Mouse (Mus musculus) testis, postnatal 14 days (tissue): ENCODE measurements around the gene Bmpr1a.

Experiments used
- DNase-seq: peaks from one replicate; pipeline ENCODE4 v3.0.0; 2021; ENCODE audit warnings: low spot score

Bmpr1a gene

GRCm38 (mm10) chr14:34505309-34505708, 2.2 kb upstream of the Bmpr1a start:
- DNase-seq, result no peak

DNA sequence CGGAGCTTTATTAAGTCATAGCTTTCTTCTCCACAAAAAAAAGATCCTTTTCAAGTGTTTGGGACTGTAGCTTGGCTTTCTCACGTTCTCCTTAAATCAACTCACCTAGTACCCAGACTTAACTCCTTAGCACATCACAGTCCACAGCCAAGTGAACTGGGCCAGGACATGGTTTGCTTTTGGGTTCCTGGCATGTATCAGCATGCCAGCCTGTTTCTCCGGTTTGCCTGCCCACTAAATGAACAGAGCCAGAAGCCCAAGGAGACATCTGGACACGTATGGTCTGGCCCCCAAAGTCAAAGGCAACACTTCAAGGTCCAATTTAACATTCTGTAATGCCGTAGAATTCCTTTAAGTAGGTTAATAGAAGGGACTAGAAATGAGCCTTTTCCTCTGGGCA, 1.2 kb upstream of the Bmpr1a start:
- no peak for DNase-seq

DNA sequence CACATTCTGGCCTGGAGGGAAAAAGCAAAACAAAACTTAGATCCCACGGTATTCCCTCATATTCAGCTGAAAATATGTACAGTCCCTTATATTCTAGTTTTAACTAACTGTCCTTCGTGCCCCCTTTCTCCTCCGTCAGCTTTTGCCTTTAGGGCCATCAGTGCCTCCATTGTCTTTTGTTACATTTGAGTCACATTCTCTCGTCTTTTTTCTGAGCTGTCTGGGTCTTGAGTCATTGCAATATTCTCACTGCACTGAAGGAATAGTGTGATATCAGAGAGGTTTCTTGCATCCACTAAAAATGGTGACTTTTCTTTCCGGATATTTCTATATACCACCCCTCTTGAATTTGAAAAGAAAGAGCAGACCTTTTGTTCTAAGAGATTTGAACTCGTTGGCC, 618 bp upstream of the Bmpr1a start:
- DNase-seq, result no peak

DNA sequence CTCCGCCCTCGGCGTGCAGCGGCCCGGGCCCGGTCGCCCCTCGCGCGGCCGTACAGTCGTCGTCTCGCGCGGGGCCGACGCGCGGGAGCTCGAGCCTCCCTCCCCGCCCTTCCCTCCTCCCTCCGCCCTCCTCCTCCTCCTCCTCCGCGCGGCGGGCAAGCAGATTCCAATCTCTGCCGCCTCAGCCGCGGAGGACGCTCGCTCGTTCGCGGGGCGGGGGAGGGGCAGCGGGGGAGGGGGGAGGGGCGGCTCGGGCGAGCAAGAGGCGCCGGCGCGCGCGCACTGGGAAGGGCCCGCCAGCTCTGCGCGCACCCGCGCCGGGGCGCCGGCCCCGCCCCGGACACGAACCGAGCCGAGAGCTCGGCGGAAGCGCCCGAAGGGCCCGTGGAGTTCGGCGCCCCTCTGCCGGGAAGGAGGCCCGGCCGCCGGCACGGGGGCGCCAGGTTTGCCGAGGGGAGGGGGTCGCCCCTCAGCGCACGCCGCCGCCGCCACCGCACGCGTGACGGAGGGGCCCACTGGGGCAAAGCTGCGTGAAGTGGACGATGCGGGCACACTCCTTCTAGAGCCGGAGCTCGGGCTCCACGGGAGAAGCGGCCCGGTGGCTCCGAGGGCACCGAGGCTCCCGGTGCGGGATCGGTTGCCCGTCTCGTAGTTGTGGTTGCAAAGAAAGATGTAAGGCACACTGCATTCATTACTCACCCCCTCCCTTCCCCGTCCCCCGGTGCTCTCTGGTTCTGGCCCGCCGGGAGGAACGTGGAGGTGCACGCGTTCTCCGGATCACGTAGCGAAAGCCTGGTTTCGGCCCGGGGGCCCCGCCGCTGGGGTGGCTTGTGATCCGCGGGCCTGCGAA, 441 bp downstream of the Bmpr1a start:
- DNase-seq, result peak; percentile 87

DNA sequence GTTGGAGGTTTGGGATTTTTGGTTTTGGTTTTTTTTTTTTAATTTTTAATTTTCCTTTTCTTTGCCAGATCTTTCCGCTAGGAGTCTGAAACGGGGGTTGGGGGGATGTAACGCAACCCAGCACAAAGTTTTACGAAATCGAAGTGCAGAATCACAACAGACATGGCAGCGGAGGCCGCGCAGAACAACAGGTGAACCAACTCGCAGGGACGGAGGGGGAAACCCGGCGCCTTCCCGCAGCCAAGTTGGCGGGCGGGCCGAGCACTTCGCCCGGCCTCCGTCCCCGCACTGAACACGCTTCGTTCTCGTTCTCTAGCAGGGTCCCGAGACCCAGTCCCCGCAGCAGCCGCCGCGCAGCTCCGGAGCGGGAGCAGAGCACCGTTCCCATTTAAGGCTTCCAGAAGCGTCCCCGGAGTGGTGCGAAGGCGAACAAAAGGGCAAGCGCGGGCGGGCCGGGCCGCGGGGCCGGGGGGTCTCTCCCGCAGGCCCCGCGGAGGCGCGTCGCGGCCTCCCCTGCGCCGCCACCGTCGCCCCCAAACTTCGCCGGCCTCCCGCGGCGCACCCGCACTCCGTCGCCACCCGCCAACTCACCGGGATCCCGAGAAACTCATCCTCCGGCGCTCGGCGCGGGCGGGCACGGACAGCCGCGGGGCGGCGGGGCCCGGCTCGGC, 1.2 kb downstream of the Bmpr1a start:
- peak; percentile 68 for DNase-seq

DNA sequence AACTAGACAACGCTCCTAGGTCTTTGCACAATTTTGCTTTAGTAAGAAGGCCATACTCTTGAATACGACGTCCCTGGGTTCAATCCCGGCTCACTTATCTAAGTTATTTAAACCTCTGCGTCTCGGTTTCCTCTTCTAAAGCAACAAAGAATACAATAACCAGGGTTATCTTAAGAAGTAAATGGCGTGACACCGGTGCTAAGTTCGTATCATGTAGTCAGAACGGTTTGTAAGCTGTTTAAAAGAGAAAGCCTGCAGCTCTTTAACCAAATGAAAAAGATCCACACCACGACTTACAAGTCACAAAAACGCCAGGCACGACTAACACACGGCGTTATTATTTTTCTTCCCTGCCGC, 1.7 kb downstream of the Bmpr1a start:
- no peak for DNase-seq

- DNase-seq, result no peak
Observed at GRCm38 (mm10) chr14:34500309-34500708, 2.8 kb downstream of the Bmpr1a start.

DNA sequence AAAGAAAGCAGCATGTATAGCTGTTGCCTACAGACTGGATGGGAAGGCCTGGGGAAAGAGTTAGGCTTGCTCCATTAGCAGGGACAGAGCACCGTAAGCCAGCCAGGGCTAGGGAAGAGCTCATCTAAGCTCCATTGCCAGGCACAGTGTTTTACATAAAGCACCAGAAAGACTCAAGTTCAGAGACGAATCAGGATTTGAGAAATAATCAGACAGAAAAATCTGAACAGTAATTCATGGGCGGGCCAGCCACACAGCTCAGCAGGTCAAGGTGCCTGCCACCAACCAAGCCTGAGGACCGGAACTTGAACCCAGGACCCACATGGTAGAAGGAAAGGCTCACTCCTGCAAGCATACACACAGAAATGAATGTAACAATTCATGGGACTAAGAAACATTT, 3.5 kb downstream of the Bmpr1a start:
- DNase-seq, result no peak

DNA sequence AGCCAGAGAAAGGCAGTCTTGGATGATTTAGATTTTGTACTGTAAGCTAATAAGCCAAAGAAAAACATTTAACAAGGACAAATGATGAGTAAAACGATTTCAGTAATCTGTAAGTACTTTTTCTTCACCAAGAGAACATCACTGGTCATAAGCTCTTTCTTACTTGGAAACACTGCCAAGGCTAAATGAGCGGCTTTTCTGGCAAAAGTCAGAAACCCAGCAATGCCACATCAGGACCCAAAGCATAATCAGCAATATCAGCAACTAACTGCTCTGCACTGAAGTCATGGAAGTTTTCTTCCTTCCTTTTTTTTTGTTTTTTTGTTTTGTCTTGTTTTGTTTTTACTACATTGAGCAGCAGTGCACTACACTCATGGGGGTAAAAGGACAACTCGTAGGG, 5.8 kb downstream of the Bmpr1a start:
- DNase-seq, result no peak

DNA sequence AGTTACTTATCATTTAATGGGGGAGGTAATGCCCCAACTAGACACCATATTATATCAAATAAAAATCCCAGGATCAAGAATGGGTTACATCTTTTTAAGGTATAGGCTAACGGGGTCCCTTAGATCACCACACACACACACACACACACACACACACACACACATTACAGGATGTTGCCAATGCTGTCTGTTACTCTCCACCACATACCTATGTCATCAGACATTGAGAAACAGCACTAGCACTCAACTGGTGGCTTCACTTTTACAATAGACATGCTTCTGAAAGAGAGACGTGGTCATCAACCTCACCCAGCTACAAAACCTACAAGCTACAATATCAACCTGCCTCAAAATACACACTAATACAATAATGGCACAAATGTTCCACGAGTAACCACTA, 9.5 kb downstream of the Bmpr1a start:
- DNase-seq, result no peak

DNA sequence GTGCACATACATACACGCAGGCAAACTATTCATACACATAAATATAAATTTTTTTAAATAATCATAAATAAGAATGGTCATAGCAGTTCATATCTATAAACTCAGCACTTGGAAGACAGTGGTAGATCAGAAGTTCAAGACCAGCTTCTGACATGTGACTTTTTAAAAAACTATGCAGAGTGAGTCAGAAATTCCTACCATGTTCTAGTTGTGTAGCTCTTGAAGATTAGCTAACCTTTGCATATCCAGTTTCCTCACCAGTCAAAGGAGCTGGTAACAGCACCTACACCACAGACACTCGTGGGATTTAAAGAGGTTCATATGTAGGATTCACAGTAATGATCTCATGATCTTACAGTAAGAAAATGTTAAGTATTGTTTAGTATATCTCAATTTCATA, 10.5 kb downstream of the Bmpr1a start:
- DNase-seq, result no peak

DNA sequence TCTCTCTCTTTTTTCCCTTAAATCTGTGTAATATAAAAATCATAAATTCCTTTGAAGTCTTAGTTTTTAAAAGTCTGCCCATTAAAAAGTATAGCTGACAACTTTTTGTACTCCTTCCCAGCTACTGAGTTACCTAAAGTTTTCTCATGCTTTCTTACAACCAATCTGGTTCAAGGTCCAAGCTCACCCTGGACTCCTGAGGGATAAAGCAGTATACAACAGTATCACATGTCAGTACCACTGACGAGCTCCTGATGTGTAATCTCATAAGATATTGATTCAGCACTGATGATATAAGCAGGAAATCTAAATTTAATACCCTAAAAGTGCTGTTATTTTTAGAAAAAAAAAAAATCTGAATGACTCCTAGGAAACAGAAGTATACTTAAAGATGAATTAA, 12.2 kb downstream of the Bmpr1a start:
- DNase-seq, result no peak

- DNase-seq, result no peak
Observed at GRCm38 (mm10) chr14:34489928-34490327, 13.2 kb downstream of the Bmpr1a start.

GRCm38 (mm10) chr14:34486169-34486568, 17.0 kb downstream of the Bmpr1a start:
- no peak for DNase-seq

DNA sequence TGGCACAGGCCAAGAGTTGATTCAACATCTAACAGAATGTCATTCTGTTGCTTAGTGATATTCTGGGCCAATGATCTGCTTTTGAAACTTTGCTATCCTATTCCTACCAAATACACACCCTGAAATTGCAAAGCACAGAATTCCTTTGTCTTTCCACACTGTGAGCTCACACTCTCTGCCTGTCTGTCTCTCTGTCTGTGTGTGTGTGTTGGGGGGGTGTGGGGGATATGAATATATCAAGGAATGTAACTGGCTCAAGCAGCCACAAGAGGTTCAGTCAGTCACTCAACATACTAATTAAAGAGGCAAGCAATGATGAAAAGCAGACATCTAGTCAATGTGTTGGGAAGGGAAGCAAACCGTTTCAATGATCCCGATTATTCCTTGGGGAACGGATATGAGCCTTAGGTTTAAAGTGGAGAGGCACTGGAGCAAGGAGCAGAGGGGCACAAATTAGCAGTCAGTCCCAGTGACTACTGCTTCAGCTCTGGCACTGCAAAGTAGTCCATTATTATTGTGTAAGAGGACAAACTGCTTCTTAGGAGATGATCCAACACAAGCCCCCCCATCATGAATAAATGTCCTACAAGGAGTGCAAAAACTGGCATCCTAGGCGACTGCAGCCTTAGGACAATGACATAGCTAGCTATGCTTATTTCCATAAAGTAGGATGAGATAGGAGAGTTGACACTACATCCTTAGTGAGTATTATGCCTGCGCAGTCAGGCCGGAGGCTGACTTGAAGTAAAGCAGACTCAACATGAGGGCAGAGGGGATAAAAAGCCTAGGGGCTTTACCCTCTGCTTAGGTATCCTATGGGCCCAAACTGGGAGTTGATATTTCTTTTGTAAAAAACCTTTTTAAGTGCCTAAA, 19.4 kb downstream of the Bmpr1a start:
- DNase-seq, result no peak

GRCm38 (mm10) chr14:34471591-34471990, 31.6 kb downstream of the Bmpr1a start:
- DNase-seq, result no peak

DNA sequence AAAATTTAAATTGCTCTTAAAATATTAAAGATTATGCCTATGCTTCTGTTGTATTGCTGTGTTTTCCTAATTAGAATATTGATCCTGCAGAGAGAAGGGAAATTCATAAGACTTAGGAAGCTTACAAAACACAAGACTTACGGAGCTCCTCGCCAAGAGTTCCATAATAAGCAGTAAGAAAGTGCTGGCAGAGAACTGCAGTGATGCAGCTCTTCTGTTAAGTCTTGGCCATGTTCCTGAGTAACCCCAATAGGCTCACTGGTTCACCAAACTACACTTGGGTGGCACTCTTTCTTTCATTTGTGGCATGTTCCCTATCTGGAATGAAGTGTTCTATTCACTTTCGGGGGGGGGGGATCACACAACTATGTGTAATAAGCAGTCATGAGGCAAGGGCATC, 36.9 kb downstream of the Bmpr1a start:
- no peak for DNase-seq

- no peak for DNase-seq
Observed at GRCm38 (mm10) chr14:34459386-34459785, 43.8 kb downstream of the Bmpr1a start.

DNA sequence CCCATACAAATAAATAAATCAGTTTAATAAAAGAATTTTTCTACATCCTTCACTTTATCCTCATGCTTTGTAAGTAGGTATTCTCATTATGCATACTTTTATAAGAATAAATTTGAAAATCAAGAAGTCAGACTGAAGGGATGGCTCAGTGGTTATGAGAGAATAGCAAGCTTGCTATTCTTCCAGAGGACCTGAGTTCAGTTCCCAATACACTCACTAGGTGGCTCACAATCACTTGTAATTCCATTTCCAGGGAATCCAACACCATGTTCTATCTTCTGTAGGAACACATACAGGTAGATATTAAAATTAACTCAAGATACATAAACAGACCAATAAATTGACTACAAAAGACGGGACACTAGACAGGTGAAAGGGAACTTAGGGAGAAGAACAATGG, 44.3 kb downstream of the Bmpr1a start:
- DNase-seq, result no peak

DNA sequence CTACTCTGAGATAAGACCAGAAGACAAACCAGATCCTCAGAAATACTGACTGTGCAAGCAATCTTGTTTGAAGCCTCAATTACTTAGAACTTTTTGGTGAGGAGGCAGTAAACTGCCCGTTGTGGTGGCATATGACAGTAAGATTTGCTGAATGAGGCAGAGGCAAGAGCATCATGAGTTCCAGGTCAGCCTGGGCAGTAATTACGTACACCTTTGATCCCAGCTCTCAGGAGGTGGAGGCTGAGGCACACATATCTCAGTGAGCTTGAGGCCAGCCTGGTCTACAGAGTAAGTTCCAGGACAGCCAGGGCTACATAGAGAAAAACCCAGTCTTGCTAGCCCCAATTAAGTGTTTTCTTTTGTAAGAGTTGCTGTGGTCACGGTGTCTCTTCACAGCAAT, 48.9 kb downstream of the Bmpr1a start:
- no peak for DNase-seq

DNA sequence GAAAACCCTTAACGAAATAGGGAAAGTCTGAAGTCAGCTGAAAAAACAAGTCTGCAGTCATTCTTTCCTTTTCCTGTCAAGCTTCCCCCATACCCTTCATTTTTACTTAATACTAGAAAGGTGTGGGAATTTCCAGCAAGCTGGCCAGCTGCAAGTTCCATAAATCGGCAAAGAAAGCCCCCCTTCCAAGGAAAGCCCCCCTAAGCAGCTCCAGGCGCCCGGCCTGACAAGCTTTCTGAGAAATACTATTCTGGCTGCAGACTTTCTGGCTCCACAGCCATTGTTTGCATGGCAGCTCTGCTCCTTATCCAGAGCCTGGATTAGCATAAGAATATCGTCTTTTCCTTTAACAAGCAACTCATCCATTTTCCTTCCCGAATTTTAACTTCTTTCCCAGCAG, 49.5 kb downstream of the Bmpr1a start:
- DNase-seq, result no peak

DNA sequence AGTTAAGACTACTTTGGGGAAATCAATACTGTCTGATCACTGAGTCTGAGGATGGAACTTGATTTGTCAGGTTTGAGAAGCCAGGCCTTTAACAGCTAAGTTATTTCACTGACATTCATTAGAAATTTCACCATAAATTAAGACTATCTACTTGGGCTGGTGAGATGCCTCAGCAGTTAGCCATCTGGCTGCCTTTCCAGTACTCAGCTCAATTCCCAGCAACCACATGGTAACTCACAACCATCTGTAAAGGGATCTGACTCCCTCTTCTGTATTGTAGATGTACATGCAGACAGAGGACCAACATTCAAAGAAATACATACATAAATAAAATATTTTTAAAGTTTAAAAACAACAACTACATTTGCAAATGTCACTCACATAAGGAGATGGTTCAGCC, 51.3 kb downstream of the Bmpr1a start:
- no peak for DNase-seq

- DNase-seq, result no peak
Observed at GRCm38 (mm10) chr14:34450451-34450850, 52.7 kb downstream of the Bmpr1a start.
